Mouse (Mus musculus): ENCODE data around the gene Klf3.

Gene Klf3

DNA sequence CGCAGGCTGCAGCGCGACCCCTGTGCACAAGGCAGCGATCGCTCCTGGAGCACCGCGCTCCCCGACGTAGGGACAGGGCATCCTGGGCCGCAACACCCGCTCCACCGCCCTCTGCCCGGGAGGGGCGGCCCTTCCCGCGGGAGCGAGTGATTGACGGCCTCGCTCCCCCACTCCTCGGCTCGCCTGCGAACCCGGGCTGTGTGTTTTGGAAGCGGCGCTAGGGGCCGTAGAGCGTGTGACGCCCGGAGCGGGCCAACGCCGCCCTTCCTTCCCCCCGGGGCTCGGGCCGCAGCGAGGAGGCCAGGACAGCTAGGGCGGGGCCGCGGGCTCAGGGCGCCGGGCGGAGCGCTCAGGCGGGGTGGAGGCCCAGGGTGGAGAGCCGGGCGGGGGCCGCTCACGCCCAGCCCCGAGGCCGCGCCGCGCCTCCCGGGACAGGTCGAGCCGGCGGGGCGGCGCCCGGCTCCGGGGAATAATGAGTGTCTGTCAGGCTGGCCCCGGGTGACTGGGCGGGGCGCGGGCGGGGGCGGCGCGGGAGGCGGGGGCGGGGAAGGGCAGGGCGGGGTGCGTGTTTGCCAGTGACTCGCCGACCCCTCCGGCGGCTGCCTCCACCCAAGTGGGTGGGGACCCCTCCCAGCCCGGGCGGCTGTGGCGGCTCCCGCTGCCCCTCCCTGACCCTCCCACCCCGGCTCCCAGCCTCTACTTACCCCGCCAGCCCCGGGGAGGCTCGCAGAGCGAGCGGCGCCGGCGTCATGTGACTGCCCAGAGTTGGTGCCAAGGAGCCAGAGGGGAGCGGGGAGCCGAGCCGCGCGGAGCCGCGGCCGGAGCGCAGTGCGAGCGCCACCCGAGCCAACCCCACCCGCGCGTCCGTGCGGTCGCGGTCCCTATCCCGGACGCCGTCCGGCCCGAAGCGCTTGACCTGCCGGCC, at the start of gene Klf3:
Gene Klf3 (plus strand): TSS at position 594 of the 925 bp plus-strand sequence.
- DNase-seq (ENCODE audit: low read depth in 2 of 2, low spot score in 2 of 2): peak; percentile 80 to 84

GRCm38 (mm10) chr5:64762295-64762694, 40.9 kb upstream of the Klf3 start:
- no peak for DNase-seq (ENCODE audit: low read depth in 2 of 2, low spot score in 2 of 2)

- DNase-seq (ENCODE audit: low read depth in 2 of 2, low spot score in 2 of 2): peak; percentile 18 to 25
Observed at GRCm38 (mm10) chr5:64764452-64764851, 38.7 kb upstream of the Klf3 start.

DNA sequence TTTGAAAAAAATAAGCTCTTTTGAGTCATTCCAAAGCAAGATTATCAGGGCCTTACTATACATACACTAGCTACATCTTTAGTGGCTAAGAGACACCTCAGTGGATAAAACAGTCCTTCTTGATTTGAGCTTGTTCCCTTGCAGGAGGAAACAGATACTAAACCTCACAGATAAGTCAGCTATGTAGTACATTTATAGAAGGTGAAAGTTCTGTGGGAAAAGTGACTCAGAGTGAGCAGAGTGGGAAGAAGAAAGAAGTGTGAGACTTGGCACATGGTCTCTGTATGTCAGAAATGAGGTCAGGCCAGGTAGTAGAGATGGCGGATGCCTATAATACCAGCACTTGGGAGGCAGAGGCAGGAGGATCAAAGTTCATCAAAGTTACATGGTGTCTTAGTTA, 37.4 kb upstream of the Klf3 start:
- no peak for DNase-seq (ENCODE audit: low read depth in 2 of 2, low spot score in 2 of 2)

DNA sequence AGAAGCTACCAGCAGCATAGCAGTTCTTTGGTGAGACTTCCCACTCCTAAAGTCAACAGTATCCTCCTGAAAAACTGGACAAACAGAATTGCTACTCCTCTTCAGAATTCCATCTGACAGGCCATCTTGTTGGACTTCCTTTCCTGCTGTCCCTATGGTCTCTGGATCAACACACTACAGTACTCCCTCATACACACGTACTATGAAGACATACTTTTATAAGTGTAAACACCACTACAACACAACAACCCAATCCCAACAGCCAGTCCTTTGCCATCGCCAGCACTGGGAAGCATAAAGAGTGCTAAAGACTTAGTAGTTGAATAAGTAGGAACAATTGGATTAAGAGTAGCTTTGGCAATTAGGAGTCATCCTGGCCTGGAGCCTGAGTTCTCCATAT, 36.6 kb upstream of the Klf3 start:
- no peak for DNase-seq (ENCODE audit: low read depth in 2 of 2, low spot score in 2 of 2)

DNA sequence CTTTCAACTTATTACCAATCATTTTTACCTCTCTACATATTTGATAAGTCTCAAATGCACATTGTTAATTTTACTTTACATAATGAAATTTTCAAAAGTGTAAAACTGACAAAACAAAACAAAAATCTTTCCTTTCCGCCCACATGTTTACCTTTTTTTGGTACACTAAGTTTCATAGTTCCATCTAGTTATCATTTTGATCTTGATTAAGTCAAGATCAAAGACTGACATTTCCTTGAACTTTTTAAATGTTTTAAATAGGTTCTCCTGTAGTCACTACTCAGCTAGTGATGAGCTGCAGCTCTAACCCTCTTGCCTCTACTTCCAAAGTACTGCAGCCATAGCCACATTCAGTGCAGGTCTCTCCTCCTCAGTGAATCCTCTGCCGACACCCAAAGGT, 31.6 kb upstream of the Klf3 start:
- DNase-seq (ENCODE audit: low read depth in 2 of 2, low spot score in 2 of 2): no peak

- no peak for DNase-seq (ENCODE audit: low read depth in 2 of 2, low spot score in 2 of 2)
Observed at GRCm38 (mm10) chr5:64778211-64778610, 25.0 kb upstream of the Klf3 start.

DNA sequence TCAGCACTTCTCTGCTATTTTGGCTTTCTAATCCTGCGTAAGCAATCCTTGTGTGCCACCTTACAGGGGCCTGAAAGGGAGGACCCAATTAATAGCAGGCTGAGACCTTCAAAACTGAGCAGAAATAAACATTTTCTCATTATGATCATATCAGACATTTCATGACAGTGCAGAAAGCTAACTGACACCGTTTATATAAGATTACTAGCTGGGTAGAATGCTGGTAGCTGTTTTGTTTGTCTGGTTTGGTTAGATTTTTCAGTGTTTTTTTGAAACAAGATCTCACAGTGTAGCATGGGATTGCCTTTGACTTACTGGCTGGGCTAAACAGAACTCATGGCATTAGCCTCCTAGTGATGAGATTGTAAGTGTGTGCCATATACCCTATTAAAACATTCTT, 23.9 kb upstream of the Klf3 start:
- no peak for DNase-seq (ENCODE audit: low read depth in 2 of 2, low spot score in 2 of 2)

DNA sequence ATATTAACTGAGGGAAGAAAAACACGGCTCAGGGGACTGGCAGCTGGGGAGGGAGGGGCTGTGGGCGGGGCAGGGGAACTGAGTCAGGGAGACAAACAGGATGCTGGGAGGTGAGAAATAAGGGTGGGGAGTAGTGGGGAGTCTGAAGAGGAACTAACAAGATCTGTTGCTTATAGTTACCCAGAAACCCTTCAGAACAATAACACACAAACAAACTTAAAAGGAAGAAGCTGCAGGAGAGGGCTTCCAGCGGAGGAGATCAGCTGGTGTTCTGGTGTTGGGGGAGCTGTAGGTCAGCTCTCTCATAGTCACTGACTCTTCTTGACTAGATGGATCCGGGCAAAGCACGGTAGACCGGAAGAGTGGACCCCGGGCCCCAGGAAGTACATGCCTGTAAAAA, 22.4 kb upstream of the Klf3 start:
- DNase-seq (ENCODE audit: low read depth in 2 of 2, low spot score in 2 of 2): peak; percentile 27 to 42

DNA sequence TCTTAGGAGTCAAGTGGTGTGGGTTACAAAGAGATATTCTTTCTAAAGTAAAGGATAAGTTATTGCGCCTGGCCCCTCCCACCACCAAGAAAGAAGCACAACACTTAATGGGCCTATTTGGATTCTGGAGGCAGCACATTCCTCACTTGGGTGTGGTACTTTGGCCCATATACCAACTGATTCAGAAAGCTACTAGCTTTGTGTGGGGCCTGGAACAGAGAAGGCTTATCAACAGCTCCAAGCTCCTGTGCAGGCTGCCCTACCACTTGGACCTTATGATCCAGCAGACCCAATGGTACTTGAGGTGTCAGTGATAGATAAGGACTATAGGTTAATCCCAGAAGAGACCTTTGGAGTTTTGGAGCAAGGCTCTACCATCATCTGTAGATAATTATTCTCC, 15.0 kb upstream of the Klf3 start:
- DNase-seq (ENCODE audit: low read depth in 2 of 2, low spot score in 2 of 2): no peak

DNA sequence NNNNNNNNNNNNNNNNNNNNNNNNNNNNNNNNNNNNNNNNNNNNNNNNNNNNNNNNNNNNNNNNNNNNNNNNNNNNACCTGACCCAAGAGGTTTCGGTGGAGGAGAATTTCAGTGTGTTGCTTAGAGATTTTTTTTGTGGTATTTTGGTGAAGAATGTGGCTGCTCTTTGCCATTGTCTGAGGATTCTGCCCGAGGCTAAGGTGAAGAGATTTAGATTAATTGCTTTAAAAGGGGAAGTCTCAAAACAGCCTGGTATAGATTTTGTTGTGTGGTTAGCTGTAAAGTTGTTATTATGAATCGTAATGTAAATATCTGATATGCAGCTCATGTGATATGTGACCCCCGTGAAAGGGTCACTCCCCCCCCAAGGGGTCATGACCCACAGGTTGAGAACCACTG, 5.0 kb upstream of the Klf3 start:
- no peak for DNase-seq (ENCODE audit: low read depth in 2 of 2, low spot score in 2 of 2)

GRCm38 (mm10) chr5:64801545-64801944, 1.6 kb upstream of the Klf3 start:
- DNase-seq (ENCODE audit: low read depth in 2 of 2, low spot score in 2 of 2): no peak

GRCm38 (mm10) chr5:64802143-64802542, 1.0 kb upstream of the Klf3 start:
- DNase-seq (ENCODE audit: low read depth in 2 of 2, low spot score in 2 of 2): no peak

DNA sequence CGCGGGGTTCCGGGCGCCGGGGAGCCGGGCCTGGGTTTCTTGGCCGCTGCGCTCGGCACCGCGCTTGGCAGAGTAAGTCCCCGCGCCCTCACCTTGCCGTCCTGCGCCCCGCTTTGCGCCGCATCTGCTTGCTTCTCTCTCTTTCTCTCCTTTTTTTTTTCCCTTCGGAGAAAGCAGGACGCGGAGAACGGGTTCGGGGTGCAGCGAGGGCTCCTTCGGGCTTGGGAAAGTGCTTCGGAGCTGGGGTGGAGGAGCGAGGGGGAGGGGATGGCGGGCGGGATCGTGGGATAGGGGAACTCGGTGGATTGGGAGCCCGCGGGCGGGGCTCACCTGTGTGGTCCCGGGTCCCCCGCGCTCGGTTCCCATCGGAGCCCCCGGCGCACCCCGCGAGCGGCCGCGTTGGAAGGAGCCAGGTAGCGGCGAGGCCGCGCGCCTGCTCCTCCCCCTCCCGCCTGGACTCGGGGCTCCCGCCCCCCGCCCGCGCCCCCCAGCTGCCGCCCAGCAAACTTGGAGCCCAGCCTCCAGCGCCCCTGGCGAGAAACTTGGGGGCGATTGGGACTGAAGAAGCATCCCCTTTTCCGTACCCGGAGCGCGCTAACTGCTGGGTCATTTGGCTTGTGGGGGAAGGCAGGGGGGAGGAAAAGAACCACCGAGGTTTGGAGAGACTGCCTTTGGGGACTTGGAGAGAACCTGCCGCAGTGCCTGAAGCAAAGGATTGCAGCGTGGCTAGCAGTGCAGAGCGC, 703 bp downstream of the Klf3 start:
- peak; percentile 62 to 63 for DNase-seq (ENCODE audit: low read depth in 2 of 2, low spot score in 2 of 2)

DNA sequence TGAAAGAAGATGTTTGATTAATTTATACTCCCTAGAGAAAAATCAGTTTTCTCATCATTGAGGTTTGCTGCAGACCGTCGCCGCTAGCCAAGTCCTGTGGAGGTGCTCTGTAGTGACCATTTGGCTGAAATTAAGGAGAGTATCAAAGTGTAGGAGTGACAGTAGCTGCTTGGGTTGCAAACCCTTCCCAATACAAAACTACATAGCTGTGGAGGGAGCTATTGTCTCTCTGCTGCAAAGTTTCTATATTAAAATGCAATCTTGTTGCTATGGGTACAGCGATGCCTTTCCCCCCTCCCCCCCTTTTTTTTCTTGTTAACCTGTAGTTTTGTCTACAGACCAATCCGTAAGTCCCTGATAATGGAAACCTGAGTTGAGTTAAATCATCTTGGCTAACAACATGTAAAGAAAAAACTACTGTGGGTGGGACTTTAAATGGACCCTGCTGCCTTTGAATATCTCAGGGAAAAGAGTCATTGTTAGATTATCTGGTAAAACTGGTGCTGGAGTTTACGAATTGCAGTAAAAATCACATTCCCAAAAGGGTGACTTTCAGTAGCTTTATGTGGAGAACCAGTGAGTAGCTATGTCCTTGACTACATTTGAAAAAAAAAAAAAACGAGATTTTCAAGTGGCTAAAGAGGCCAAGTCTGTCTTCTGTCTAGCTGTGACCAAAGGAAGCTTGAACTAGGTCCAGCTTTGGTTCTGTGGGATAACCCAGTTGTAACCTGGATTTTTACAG, 2.1 kb downstream of the Klf3 start:
- no peak for DNase-seq (ENCODE audit: low read depth in 2 of 2, low spot score in 2 of 2)

- DNase-seq (ENCODE audit: low read depth in 2 of 2, low spot score in 2 of 2): peak; percentile 82 to 85
Observed at GRCm38 (mm10) chr5:64805873-64806505, 2.8 kb downstream of the Klf3 start.

DNA sequence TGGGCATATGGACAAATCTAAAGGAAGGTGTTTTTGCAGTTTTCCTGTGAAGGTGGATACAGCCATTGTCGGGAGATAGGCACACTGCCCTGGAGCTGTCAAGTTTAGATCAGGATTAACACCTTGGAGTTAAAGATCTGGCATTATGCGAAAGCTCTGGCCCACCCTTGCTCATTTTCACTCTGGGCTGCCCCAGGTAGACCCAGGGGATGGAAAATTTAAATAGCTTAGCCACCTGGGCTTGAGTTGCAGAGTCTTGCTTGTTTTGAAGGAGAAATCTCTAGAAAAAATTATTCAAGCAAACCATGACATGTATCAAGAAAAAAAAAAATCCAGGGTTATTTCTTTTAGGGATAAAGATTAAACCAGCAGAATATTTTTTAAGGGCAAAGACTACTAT, 3.4 kb downstream of the Klf3 start:
- DNase-seq (ENCODE audit: low read depth in 2 of 2, low spot score in 2 of 2): no peak

DNA sequence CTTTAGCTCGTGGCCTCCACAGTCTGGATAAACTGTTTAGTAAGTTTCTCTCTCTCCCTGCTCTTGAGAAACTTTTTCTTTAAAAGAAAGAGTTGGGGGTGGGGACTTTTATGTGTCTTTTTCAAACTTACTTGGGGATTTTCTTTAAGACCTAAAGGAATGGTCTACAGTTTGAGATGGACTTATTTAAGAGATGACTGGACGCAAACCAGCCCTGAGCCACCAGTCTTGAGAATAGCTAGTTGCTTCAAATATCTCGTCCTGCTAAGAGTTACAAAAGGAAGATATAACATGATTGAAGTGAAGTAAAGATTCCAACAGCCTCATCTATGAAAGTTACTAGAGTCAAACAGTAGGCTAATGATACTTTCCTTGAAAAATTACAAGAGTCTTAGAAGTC, 4.0 kb downstream of the Klf3 start:
- no peak for DNase-seq (ENCODE audit: low read depth in 2 of 2, low spot score in 2 of 2)

GRCm38 (mm10) chr5:64807603-64808002, 4.4 kb downstream of the Klf3 start:
- no peak for DNase-seq (ENCODE audit: low read depth in 2 of 2, low spot score in 2 of 2)

GRCm38 (mm10) chr5:64808106-64809010, 5.2 kb downstream of the Klf3 start:
- no peak for DNase-seq (ENCODE audit: low read depth in 2 of 2, low spot score in 2 of 2)
